Mouse (Mus musculus) lung, embryonic 15.5 days (tissue): ENCODE results near the gene Cdc34. TPM values are rescaled to one million over a fixed set of nuclear protein-coding genes. Genes with fewer than 3 reads are reported as not detected.
A peak's percentile ranks its signal among the peaks of the same experiment; 100 is the strongest.

Experiments
- ATAC-seq: fragments of 200-750 bp; cut with Nextera tagmentation; 2 replicates; pipeline ENCODE4 v1.8.0; 2017; ENCODE audit warnings: moderate number of reproducible peaks, borderline replicate concordance; ENCODE audit not compliant: low FRiP score, low TSS enrichment; ENCODE audit errors: extremely low read depth
- H3K27ac ChIP-seq: fragments of 300-500 bp; sonication (generic); 2 replicates; pipeline ENCODE4 v1.5.1; 2015; ENCODE audit warnings: moderate library complexity, mild to moderate bottlenecking, inconsistent platforms
- H3K27me3 ChIP-seq: fragments of 300-500 bp; sonication (generic); 2 replicates; pipeline ENCODE4 v1.6.1; 2015; ENCODE audit warnings: inconsistent platforms
- H3K36me3 ChIP-seq: fragments of 300-500 bp; sonication (generic); 2 replicates; pipeline ENCODE4 v1.6.1; 2015; ENCODE audit warnings: inconsistent platforms
- H3K4me1 ChIP-seq: fragments of 300-500 bp; sonication (generic); 2 replicates; pipeline ENCODE4 v1.6.1; 2015; ENCODE audit warnings: inconsistent platforms
- H3K4me2 ChIP-seq: fragments of 300-500 bp; sonication (generic); 2 replicates; pipeline ENCODE4 v1.6.1; 2015; ENCODE audit warnings: inconsistent platforms, mild to moderate bottlenecking, moderate library complexity
- H3K4me3 ChIP-seq: fragments of 300-500 bp; sonication (generic); 2 replicates; pipeline ENCODE4 v1.5.1; 2015; ENCODE audit warnings: mild to moderate bottlenecking, inconsistent platforms
- H3K9ac ChIP-seq: fragments of 300-500 bp; sonication (generic); 2 replicates; pipeline ENCODE4 v1.6.1; 2015; ENCODE audit warnings: inconsistent platforms
- H3K9me3 ChIP-seq: fragments of 300-500 bp; sonication (generic); 2 replicates; pipeline ENCODE4 v1.6.1; 2016; ENCODE audit warnings: inconsistent platforms
- WGBS: fragments of 180-500 bp; shearing (Covaris S2); methylation state at CpG from one replicate; pipeline ENCODE4 v1.1.7; 2015; 5-methylcytosine and 5-hydroxymethylcytosine counted together
- polyA plus RNA-seq: library from polyadenylated mRNA; unstranded; fragments of >200 nt; fragmentation: Nextera tagmentation; extraction: Ambion mirVana; gene quantifications from 2 replicates; pipeline ENCODE4 v1.2.1, GENCODE M21; 2015

Gene Cdc34
- polyA plus RNA-seq, 1 experiment from 2014 or later = 82.0 TPM

- Histone ChIP-seq H3K9me3 (no peaks in the 10 kb centered on the region), H3K4me2 (no peak overlapping the region), H3K4me3 (no peak overlapping the region), H3K27me3 (no peaks in the 10 kb centered on the region; the same call in 1 of the 2 replicates), H3K9ac (no peak overlapping the region), H3K27ac (no peak overlapping the region), H3K36me3 (0 out of 2 replicates have a peak, but pooled peaks cover 6% of the 10 kb centered on the region), H3K4me1 (peaks cover 12% of the 10 kb centered on the region)
- 54% methylated on average over 3 of the region's 3 CpGs for WGBS
- ATAC-seq = no peak
Measured at GRCm38 (mm10) chr10:79672088-79672455, 9.9 kb upstream of the Cdc34 start.

GRCm38 (mm10) chr10:79673054-79673453 is 8.9 kb upstream of the Cdc34 start:
- H3K4me1 ChIP-seq = peaks cover 12% of the 10 kb centered on the region
- 82% methylated on average over 3 of the region's 3 CpGs for WGBS
- no peak overlapping the region for H3K4me3 ChIP-seq
- no peak overlapping the region for H3K9ac ChIP-seq
- H3K27me3 ChIP-seq = no peaks in the 10 kb centered on the region; the same call in 1 of the 2 replicates
- no peak overlapping the region for H3K27ac ChIP-seq
- 0 out of 2 replicates have a peak, but pooled peaks cover 6% of the 10 kb centered on the region for H3K36me3 ChIP-seq
- no peak overlapping the region for H3K4me2 ChIP-seq
- H3K9me3 ChIP-seq = no peaks in the 10 kb centered on the region
- ATAC-seq = no peak

- Histone ChIP-seq H3K27ac (no peak overlapping the region), H3K4me1 (peaks cover 7% of the 10 kb centered on the region), H3K4me3 (no peak overlapping the region), H3K9me3 (no peaks in the 10 kb centered on the region), H3K4me2 (no peak overlapping the region), H3K36me3 (0 out of 2 replicates have a peak, but pooled peaks cover 6% of the 10 kb centered on the region), H3K9ac (no peak overlapping the region), H3K27me3 (no peaks in the 10 kb centered on the region)
- 52% methylated on average over 44 of the region's 44 CpGs for WGBS
- ATAC-seq = no peak
Measured at GRCm38 (mm10) chr10:79675346-79676035, 6.5 kb upstream of the Cdc34 start.

- peaks cover 19% of the 10 kb centered on the region for H3K36me3 ChIP-seq
- H3K4me3 ChIP-seq = peak overlapping the region; percentile 69
- no peaks in the 10 kb centered on the region for H3K9me3 ChIP-seq
- 31% methylated on average over 11 of the region's 11 CpGs for WGBS
- peak overlapping the region; percentile 65 for H3K4me2 ChIP-seq
- peak overlapping the region; percentile 79 for H3K27ac ChIP-seq
- ATAC-seq = peak; percentile 8; the same call in 1 of the 2 replicates
- peak overlapping the region; percentile 39 for H3K9ac ChIP-seq
- no peaks in the 10 kb centered on the region for H3K27me3 ChIP-seq
- H3K4me1 ChIP-seq = peaks cover 25% of the 10 kb centered on the region
Measured at GRCm38 (mm10) chr10:79680606-79681495, 1.1 kb upstream of the Cdc34 start.

GRCm38 (mm10) chr10:79682551-79682915 is 538 bp downstream of the Cdc34 start:
- H3K9me3 ChIP-seq = no peaks in the 10 kb centered on the region
- peaks cover 25% of the 10 kb centered on the region for H3K4me1 ChIP-seq
- H3K27ac ChIP-seq = peak overlapping the region; percentile 72
- ATAC-seq = 0 out of 2 replicates have a peak, but pooled peaks have one; percentile 2
- H3K4me2 ChIP-seq = peak overlapping the region; percentile 91
- peak overlapping the region; percentile 69 for H3K4me3 ChIP-seq
- peak overlapping the region; percentile 86 for H3K9ac ChIP-seq
- H3K27me3 ChIP-seq = no peaks in the 10 kb centered on the region
- H3K36me3 ChIP-seq = peaks cover 36% of the 10 kb centered on the region
- WGBS = under 1% methylated on average over 10 of the region's 10 CpGs

- Histone ChIP-seq H3K9me3 (no peaks in the 10 kb centered on the region), H3K4me1 (peaks cover 25% of the 10 kb centered on the region), H3K36me3 (peaks cover 41% of the 10 kb centered on the region), H3K9ac (peak overlapping the region; percentile 86), H3K4me3 (peak overlapping the region; percentile 69), H3K4me2 (peak overlapping the region; percentile 91), H3K27me3 (no peaks in the 10 kb centered on the region), H3K27ac (peak overlapping the region; percentile 72)
- WGBS = 4% methylated on average over 10 of the region's 10 CpGs
- no peak for ATAC-seq
Measured at GRCm38 (mm10) chr10:79682916-79683582, 1.1 kb downstream of the Cdc34 start.

GRCm38 (mm10) chr10:79683726-79684640 is 2.0 kb downstream of the Cdc34 start:
- H3K27ac ChIP-seq = no peak overlapping the region
- H3K4me3 ChIP-seq = peak overlapping the region; percentile 69
- H3K27me3 ChIP-seq = no peaks in the 10 kb centered on the region
- H3K9me3 ChIP-seq = no peaks in the 10 kb centered on the region
- 74% methylated on average over 6 of the region's 6 CpGs for WGBS
- H3K9ac ChIP-seq = peak overlapping the region; percentile 86
- H3K4me2 ChIP-seq = peak overlapping the region; percentile 91
- H3K4me1 ChIP-seq = peaks cover 25% of the 10 kb centered on the region
- H3K36me3 ChIP-seq = peaks cover 50% of the 10 kb centered on the region
- ATAC-seq = no peak

- Histone ChIP-seq H3K36me3 (peaks cover 54% of the 10 kb centered on the region), H3K27ac (no peak overlapping the region)
Measured at GRCm38 (mm10) chr10:79684770-79685600, 3.0 kb downstream of the Cdc34 start.

GRCm38 (mm10) chr10:79686219-79686618 is 4.2 kb downstream of the Cdc34 start:
- H3K9ac ChIP-seq = no peak overlapping the region
- peaks cover 18% of the 10 kb centered on the region for H3K4me1 ChIP-seq
- H3K36me3 ChIP-seq = peaks cover 54% of the 10 kb centered on the region
- ATAC-seq = no peak
- H3K9me3 ChIP-seq = no peaks in the 10 kb centered on the region
- no peak overlapping the region for H3K4me3 ChIP-seq
- 92% methylated on average over 2 of the region's 2 CpGs for WGBS
- no peak overlapping the region for H3K4me2 ChIP-seq
- H3K27me3 ChIP-seq = no peaks in the 10 kb centered on the region
- no peak overlapping the region for H3K27ac ChIP-seq

More at GRCm38 (mm10) chr10:79684770-79685600, 3.0 kb downstream of the Cdc34 start:
- H3K27me3 ChIP-seq = no peaks in the 10 kb centered on the region
- 92% methylated on average over 25 of the region's 25 CpGs for WGBS
- H3K4me1 ChIP-seq = peaks cover 25% of the 10 kb centered on the region
- H3K9me3 ChIP-seq = no peaks in the 10 kb centered on the region
- no peak for ATAC-seq
- no peak overlapping the region for H3K4me2 ChIP-seq
- no peak overlapping the region; the same call in 1 of the 2 replicates for H3K9ac ChIP-seq
- no peak overlapping the region for H3K4me3 ChIP-seq

GRCm38 (mm10) chr10:79686691-79687090 is 4.7 kb downstream of the Cdc34 start:
- 88% methylated on average over 1 of the region's 1 CpGs for WGBS
- no peak overlapping the region for H3K4me3 ChIP-seq
- H3K27me3 ChIP-seq = no peaks in the 10 kb centered on the region
- peaks cover 54% of the 10 kb centered on the region for H3K36me3 ChIP-seq
- H3K9me3 ChIP-seq = no peaks in the 10 kb centered on the region
- ATAC-seq = no peak
- H3K4me2 ChIP-seq = no peak overlapping the region
- no peak overlapping the region for H3K27ac ChIP-seq
- H3K9ac ChIP-seq = no peak overlapping the region
- peaks cover 16% of the 10 kb centered on the region for H3K4me1 ChIP-seq
